Mouse (Mus musculus) spleen, postnatal 10 days (tissue): Measurements from ENCODE around the gene Arfgef3.
"Not testable (repeated sequence)": the region's sequence is repeated elsewhere in the genome, so short reads cannot be mapped to it uniquely, and the experiment has no call there.

Experiments
- DNase-seq, 2 experiments: peaks; one replicate each; pipeline ENCODE4 v3.0.0; 2021 to 2022; ENCODE audit warnings: low spot score in 2 of 2

The Arfgef3 gene

GRCm38 (mm10) chr10:18589455-18589854, 154.3 kb downstream of the Arfgef3 start:
- DNase-seq: no peak

GRCm38 (mm10) chr10:18584188-18584587, 159.6 kb downstream of the Arfgef3 start:
- no peak for DNase-seq

- no peak for DNase-seq
These were observed 171.2 kb downstream of the Arfgef3 start for GRCm38 (mm10) chr10:18572581-18572980.

GRCm38 (mm10) chr10:18562940-18563339, 180.8 kb downstream of the Arfgef3 start:
- peak in 1 of 2 experiments; percentile 57 for DNase-seq

GRCm38 (mm10) chr10:18561445-18561844, 182.3 kb downstream of the Arfgef3 start:
- DNase-seq: no peak

- not testable (repeated sequence) for DNase-seq
These were observed 184.7 kb downstream of the Arfgef3 start for GRCm38 (mm10) chr10:18559076-18559475.

- DNase-seq: no peak
These were observed 194.2 kb downstream of the Arfgef3 start for GRCm38 (mm10) chr10:18549321-18550216.

- DNase-seq: no peak
These were observed 196.4 kb downstream of the Arfgef3 start for GRCm38 (mm10) chr10:18547381-18547780.

GRCm38 (mm10) chr10:18545813-18546235, 197.9 kb downstream of the Arfgef3 start, which contains the start of gene Hebp2:
Hebp2 (minus strand) TSS chr10:18546076.
- DNase-seq: peak in 1 of 2 experiments; percentile 45

- DNase-seq: no peak
These were observed 198.4 kb downstream of the Arfgef3 start for GRCm38 (mm10) chr10:18545309-18545708.

- no peak for DNase-seq
These were observed 206.9 kb downstream of the Arfgef3 start for GRCm38 (mm10) chr10:18536889-18537288.

GRCm38 (mm10) chr10:18532293-18532692, 211.5 kb downstream of the Arfgef3 start:
- DNase-seq: no peak
